Mouse (Mus musculus) CD4-positive naive resting alpha-beta T cell, adult 76 days (primary cell): ENCODE measurements around the gene Lhb. TPM values are rescaled to one million over a fixed set of nuclear protein-coding genes. Genes with fewer than 3 reads are reported as not detected.

ENCODE experiments used
- total RNA-seq: library from RNA; stranded (reverse); gene quantifications from one replicate; pipeline ENCODE4 v1.2.4, GENCODE M21; 2023

Lhb gene
- total RNA-seq, result not detected

GRCm38 (mm10) chr7:45420615-45420919 lies at the start of gene Lhb:
TSS of gene Lhb (plus strand) at chr7:45420820.

GRCm38 (mm10) chr7:45395578-45396336 lies 24.9 kb upstream of the Lhb start, which contains the start of gene Snrnp70:
TSS of gene Snrnp70 (minus strand) at chr7:45395742.

GRCm38 (mm10) chr7:45405091-45406075 lies 15.2 kb upstream of the Lhb start, which contains the start of gene Kcna7:
TSS of gene Kcna7 (plus strand) at chr7:45405653.

GRCm38 (mm10) chr7:45413113-45413863 lies 7.3 kb upstream of the Lhb start, which contains the start of gene Ntf5:
TSS of gene Ntf5 (plus strand) at chr7:45413695.

GRCm38 (mm10) chr7:45434203-45435015 lies 13.8 kb downstream of the Lhb start, which contains the start of gene Gys1:
TSS of gene Gys1 (plus strand) at chr7:45434844.

GRCm38 (mm10) chr7:45437521-45438276 lies 17.1 kb downstream of the Lhb start, which contains the start of gene Ruvbl2:
TSS of gene Ruvbl2 (minus strand) at chr7:45438096.

GRCm38 (mm10) chr7:45459564-45460140 lies 39.0 kb downstream of the Lhb start, which contains the start of gene Ftl1:
TSS of gene Ftl1 (minus strand) at chr7:45459884.

GRCm38 (mm10) chr7:45466283-45467089 lies 45.9 kb downstream of the Lhb start, which contains the start of gene Bax:
TSS of gene Bax (minus strand) at chr7:45466898.

Other genes starting within 250 kb of the Lhb start
- not detected for gene Gfy, start 241.3 kb upstream of the Lhb start, total RNA-seq
- gene Pth2, start 239.8 kb upstream of the Lhb start, total RNA-seq, result not detected
- not detected for gene Ccdc155, start 215.9 kb upstream of the Lhb start, total RNA-seq
- not detected for gene Dkkl1, start 208.7 kb upstream of the Lhb start, total RNA-seq
- gene Tead2, start 205.1 kb upstream of the Lhb start, total RNA-seq, result not detected
- 344 TPM for gene Cd37, start 181.7 kb upstream of the Lhb start, total RNA-seq
- gene Slc6a16, start 179.7 kb upstream of the Lhb start, total RNA-seq, result not detected
- not detected for gene Slc6a21, start 143.3 kb upstream of the Lhb start, total RNA-seq
- gene Trpm4, start 87.0 kb upstream of the Lhb start, total RNA-seq, result 8.1 TPM
- gene Hrc, start 85.5 kb upstream of the Lhb start, total RNA-seq, result not detected
- 0.26 TPM for gene Ppfia3, start 53.8 kb upstream of the Lhb start, total RNA-seq
- not detected for gene Lin7b, start 50.2 kb upstream of the Lhb start, total RNA-seq
- gene Snrnp70, start 25.1 kb upstream of the Lhb start, total RNA-seq, result 741 TPM
- gene Kcna7, start 15.2 kb upstream of the Lhb start, total RNA-seq, result not detected
- gene Ntf5, start 7.1 kb upstream of the Lhb start, total RNA-seq, result not detected
- gene Gys1, start 14.0 kb downstream of the Lhb start, total RNA-seq, result 6.8 TPM
- 48.1 TPM for gene Ruvbl2, start 17.3 kb downstream of the Lhb start, total RNA-seq
- gene Ftl1, start 39.1 kb downstream of the Lhb start, total RNA-seq, result 649 TPM
- gene Bax, start 46.1 kb downstream of the Lhb start, total RNA-seq, result 78.4 TPM
- gene Tulp2, start 61.1 kb downstream of the Lhb start, total RNA-seq, result not detected
- gene Gm45808, start 66.0 kb downstream of the Lhb start, total RNA-seq, result not detected
- gene Dhdh, start 68.0 kb downstream of the Lhb start, total RNA-seq, result 1.8 TPM
- gene Nucb1, start 89.6 kb downstream of the Lhb start, total RNA-seq, result 61.9 TPM
- gene Ppp1r15a, start 105.4 kb downstream of the Lhb start, total RNA-seq, result 681 TPM
- 1.2 TPM for gene Plekha4, start 105.5 kb downstream of the Lhb start, total RNA-seq
- gene Hsd17b14, start 134.1 kb downstream of the Lhb start, total RNA-seq, result not detected
- 65.6 TPM for gene Bcat2, start 149.3 kb downstream of the Lhb start, total RNA-seq
- not detected for gene Fgf21, start 194.7 kb downstream of the Lhb start, total RNA-seq
- not detected for gene Fut1, start 196.5 kb downstream of the Lhb start, total RNA-seq
- not detected for gene Izumo1, start 201.0 kb downstream of the Lhb start, total RNA-seq
- 0.73 TPM for gene Rasip1, start 206.7 kb downstream of the Lhb start, total RNA-seq
- not detected for gene Mamstr, start 219.2 kb downstream of the Lhb start, total RNA-seq
- gene Fut2, start 245.6 kb downstream of the Lhb start, total RNA-seq, result not detected